Mouse (Mus musculus): ENCODE measurements around the gene Kcnj8. TPM values are rescaled to one million over a fixed set of nuclear protein-coding genes. Genes with fewer than 3 reads are reported as not detected.

Gene Kcnj8
- polyA plus RNA-seq, 1 experiment from 2014 or later, result 13.4 TPM

DNA sequence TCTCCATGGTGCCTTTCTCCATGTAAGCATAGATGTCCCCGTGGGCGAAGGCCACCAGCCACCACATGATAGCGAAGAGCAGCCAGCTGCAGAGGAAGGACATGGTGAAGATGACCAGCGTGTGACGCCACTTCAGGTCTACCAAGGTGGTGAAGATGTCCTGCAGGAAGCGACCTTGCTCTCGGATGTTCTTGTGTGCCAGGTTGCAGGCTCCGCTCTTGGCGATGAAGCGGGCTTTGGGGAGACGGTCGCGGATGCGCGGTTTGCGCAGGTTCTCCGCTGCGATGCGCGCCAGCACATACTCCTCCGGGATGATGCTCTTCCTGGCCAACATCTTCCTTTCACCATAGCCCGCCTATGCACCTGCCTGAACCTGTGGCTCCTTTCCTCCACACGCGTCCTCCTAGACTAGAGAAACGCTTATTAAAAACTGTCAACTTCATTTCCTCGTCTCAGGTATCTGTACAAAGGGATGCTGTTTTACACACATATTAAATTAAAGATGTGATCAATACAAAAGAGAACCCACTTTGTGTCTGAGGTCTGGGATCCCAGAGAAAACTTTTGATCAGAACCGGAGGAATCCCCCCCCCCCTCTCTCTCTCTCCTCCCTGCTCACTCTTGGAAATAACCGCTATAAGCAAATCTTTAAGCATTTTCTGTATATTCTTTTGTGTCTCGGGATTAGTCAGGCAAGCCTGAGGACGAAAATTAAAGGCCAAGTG is 1.2 kb downstream of the Kcnj8 start:
- Histone ChIP-seq H3K27me3 (peaks cover 43% of the 10 kb centered on the region), H3K4me2 (replicated peaks) (peak overlapping the region; percentile 91), H3K27ac (replicated peaks) (no peak overlapping the region), H3K4me1 (peaks cover 22% of the 10 kb centered on the region), H3K4me3 (peak overlapping the region; percentile 22), H3K9ac (replicated peaks) (no peak overlapping the region), H3K9me3 (no peaks in the 10 kb centered on the region), H3K36me3 (no peaks in the 10 kb centered on the region)
- ATAC-seq (replicated peaks), result no peak
- WGBS, result 6% methylated on average over 30 of the region's 30 CpGs

DNA sequence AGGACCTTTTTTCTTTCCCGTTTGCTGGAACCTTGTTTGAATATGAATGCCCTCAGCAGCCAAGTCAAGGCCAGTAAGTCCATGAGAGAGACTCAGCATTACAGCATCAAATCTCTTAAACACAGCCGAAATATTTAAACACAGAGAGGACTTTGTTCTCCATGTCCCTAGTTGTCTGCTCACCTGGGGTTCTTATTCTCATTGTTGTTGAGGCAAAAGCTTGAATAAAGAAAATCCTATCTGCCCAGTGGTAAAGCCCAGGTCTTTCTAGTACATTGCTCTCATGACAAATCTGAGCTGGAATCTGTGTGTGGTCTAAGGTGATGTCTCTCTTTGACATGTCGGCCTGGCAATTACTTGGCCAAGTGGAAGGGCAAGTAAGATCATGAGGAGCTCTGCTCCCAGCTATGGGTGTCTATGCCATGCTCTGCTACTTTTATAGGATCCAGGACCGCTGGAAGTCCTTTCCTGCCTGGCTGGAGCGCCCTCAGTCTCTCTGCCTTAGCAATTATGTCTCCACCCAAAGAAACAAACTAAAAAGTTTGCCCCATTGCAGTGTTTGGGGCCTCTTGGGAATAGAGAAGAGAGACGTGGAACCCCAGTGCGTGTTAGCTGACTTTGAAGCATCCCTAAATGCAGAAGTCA is 2.6 kb downstream of the Kcnj8 start:
- H3K9ac ChIP-seq (replicated peaks), result no peak overlapping the region
- peaks cover 43% of the 10 kb centered on the region for H3K27me3 ChIP-seq
- no peak for ATAC-seq (replicated peaks)
- no peaks in the 10 kb centered on the region for H3K36me3 ChIP-seq
- peaks cover 22% of the 10 kb centered on the region for H3K4me1 ChIP-seq
- H3K4me2 ChIP-seq (replicated peaks), result no peak overlapping the region
- WGBS, result 35% methylated on average over 7 of the region's 7 CpGs
- no peak overlapping the region for H3K27ac ChIP-seq (replicated peaks)
- no peaks in the 10 kb centered on the region for H3K9me3 ChIP-seq
- H3K4me3 ChIP-seq, result no peak overlapping the region

DNA sequence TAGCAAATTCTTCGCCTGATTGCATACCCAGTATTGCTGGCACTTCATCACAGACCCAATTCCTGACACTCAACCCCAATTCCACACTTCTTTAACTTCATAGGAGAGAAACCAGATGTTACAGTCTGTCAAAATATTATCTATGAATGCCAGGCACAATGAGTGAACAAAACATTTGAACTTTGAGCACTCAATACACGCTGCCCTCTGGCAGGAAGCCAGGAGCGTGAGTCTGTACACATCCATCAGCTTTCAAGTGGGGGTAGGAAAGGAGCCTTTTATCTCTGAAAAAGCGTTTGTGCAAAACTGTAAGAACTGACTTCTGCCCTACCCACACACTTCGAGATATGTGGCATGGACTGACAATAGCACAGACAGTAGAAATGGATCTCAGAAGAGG is 4.0 kb downstream of the Kcnj8 start:
- Histone ChIP-seq H3K4me3 (no peak overlapping the region), H3K27ac (replicated peaks) (no peak overlapping the region), H3K27me3 (peaks cover 35% of the 10 kb centered on the region), H3K9ac (replicated peaks) (no peak overlapping the region), H3K4me1 (peaks cover 22% of the 10 kb centered on the region), H3K4me2 (replicated peaks) (no peak overlapping the region), H3K36me3 (no peaks in the 10 kb centered on the region), H3K9me3 (no peaks in the 10 kb centered on the region)
- WGBS, result 40% methylated on average over 5 of the region's 5 CpGs
- no peak for ATAC-seq (replicated peaks)

DNA sequence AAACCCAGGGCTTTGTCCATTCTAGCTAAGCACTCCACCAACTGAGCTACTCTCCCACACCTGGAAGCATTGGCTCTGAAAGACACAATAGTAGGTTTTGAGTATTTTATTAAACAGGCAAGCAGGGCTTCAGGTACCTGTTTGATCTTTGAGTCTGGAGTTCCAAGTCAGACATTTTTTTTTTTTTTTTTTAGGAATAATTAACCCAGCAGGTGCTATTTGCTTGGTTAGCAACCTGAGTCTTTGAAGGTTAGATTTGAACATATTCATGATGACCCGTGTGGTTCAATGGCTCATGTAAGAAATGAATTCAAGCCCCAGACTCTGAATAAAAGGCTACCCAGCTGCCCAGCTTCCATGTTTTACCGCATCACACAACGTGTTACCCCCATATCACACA is 6.7 kb downstream of the Kcnj8 start:
- Histone ChIP-seq H3K27me3 (peaks cover 16% of the 10 kb centered on the region), H3K36me3 (no peaks in the 10 kb centered on the region), H3K4me3 (no peak overlapping the region), H3K4me2 (replicated peaks) (no peak overlapping the region), H3K9me3 (no peaks in the 10 kb centered on the region), H3K27ac (replicated peaks) (no peak overlapping the region), H3K9ac (replicated peaks) (no peak overlapping the region), H3K4me1 (no peaks in the 10 kb centered on the region; the same call in 1 of the 2 replicates)
- ATAC-seq (replicated peaks), result no peak
- WGBS, result 92% methylated on average over 3 of the region's 3 CpGs

DNA sequence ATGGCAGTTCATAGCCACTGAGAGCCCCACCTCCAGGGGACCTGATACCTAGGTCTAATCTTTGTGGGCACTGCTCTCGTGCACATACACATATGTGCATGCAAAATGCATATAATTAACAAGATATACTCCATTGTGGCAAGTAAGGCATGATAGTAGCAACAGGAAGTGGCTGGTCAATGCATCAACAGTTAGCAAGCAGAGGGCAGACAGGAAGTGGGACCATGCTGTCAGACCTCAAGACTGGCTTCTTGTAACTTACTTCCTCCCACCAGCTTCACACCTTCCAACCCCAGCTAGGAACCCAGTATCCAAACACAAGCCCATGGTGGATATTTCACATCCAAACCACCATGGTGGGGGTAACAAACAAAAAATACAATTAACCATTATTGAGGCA is 10.3 kb downstream of the Kcnj8 start:
- H3K27me3 ChIP-seq, result no peaks in the 10 kb centered on the region
- no peak for ATAC-seq (replicated peaks)
- no peak overlapping the region for H3K4me2 ChIP-seq (replicated peaks)
- H3K9me3 ChIP-seq, result no peaks in the 10 kb centered on the region
- H3K27ac ChIP-seq (replicated peaks), result no peak overlapping the region
- no peaks in the 10 kb centered on the region for H3K36me3 ChIP-seq
- no peaks in the 10 kb centered on the region for H3K4me1 ChIP-seq
- no peak overlapping the region for H3K9ac ChIP-seq (replicated peaks)
- 64% methylated on average over 1 of the region's 1 CpGs for WGBS
- H3K4me3 ChIP-seq, result no peak overlapping the region

DNA sequence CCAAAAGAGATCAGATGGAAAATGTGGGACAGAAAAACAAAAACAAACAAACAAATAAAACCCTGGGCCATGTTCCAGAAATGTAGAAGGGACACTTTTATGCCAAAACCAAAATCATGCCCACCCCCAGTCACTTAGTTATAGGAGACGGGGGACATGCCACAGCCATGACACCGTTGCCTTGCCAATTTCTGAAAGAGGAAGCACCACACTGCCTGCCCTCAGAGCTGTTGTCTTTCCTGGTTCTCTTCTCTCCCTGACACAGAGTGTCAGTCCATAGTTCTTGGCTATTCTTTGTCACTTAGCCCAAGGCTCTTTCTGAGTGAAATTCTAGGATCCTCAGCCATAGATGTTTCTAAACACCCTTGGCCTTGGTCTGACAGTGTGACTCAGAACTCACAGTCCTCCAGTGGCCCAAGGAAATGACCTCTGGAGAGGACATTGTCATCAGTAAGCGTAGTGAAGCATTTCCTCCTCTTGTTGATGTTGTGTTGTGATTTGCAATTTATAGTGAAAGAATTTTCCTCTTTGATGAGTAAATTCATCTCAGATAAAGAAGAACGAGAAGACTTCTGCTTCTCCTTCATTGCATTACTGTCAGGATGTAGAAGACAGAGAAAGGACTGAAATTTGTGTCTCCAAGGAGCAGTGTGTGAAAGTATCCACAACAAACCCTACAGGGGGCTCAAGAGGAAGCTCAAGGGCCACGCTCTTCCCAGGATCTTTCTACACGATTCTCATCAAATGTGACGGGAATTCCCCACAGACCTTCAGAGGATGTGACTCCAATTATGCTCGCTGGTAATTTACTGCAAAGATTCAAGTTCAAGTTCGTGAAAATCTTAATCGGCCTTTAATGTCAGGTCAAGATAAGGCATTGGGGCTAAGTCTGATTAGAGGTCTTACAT is 12.4 kb downstream of the Kcnj8 start:
- WGBS, result 89% methylated on average over 10 of the region's 10 CpGs
- no peak for ATAC-seq (replicated peaks)
- no peaks in the 10 kb centered on the region for H3K4me1 ChIP-seq
- H3K27me3 ChIP-seq, result no peaks in the 10 kb centered on the region
- no peaks in the 10 kb centered on the region for H3K36me3 ChIP-seq
- H3K27ac ChIP-seq (replicated peaks), result no peak overlapping the region
- H3K9ac ChIP-seq (replicated peaks), result no peak overlapping the region
- no peaks in the 10 kb centered on the region for H3K9me3 ChIP-seq
- H3K4me2 ChIP-seq (replicated peaks), result no peak overlapping the region
- H3K4me3 ChIP-seq, result no peak overlapping the region

DNA sequence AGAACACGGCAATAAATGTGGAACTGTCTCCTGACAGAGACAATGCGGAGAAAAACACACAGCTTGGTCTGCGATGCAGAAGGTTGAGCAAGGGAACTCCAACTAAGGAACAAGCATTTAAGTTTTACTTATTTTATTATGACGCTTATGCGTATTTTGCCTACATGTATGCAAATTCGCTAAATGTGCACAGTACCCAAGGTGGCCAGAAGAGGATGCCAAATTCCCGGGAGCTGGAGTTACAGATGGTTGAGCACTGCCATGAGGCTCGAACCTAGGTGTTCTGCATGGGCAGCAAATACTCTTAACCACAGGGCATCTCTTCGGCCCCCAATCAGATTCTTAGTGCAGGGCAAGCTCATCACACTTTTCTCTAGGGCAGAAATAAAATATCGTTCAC is 13.3 kb downstream of the Kcnj8 start:
- H3K9me3 ChIP-seq, result no peaks in the 10 kb centered on the region
- H3K9ac ChIP-seq (replicated peaks), result no peak overlapping the region
- H3K27ac ChIP-seq (replicated peaks), result no peak overlapping the region
- WGBS, result 82% methylated on average over 10 of the region's 10 CpGs
- ATAC-seq (replicated peaks), result no peak
- no peak overlapping the region for H3K4me2 ChIP-seq (replicated peaks)
- no peaks in the 10 kb centered on the region for H3K36me3 ChIP-seq
- no peaks in the 10 kb centered on the region for H3K4me1 ChIP-seq
- no peaks in the 10 kb centered on the region for H3K27me3 ChIP-seq
- no peak overlapping the region for H3K4me3 ChIP-seq

DNA sequence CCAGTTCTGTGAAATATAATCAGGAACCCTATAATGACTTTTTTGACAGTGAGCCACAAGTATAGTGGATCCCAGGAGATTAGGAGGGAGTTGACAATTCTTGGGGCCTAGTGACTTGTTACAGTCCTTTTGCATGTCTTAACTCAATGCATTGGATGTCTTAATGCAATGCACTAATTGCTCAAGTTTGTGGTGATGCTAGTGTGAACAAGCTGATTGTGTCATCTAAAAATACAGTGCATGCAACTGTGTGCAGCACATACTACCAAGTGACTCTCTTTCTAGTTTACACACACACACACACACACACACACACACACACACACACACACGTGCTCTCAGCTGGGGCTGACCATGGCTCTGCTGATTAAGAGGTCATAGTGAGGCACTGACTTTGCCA is 15.4 kb downstream of the Kcnj8 start:
- H3K27me3 ChIP-seq, result no peaks in the 10 kb centered on the region
- no peak overlapping the region for H3K4me2 ChIP-seq (replicated peaks)
- no peaks in the 10 kb centered on the region for H3K36me3 ChIP-seq
- H3K27ac ChIP-seq (replicated peaks), result no peak overlapping the region
- WGBS, result 84% methylated on average over 1 of the region's 1 CpGs
- no peak overlapping the region for H3K4me3 ChIP-seq
- no peaks in the 10 kb centered on the region for H3K9me3 ChIP-seq
- H3K9ac ChIP-seq (replicated peaks), result no peak overlapping the region
- ATAC-seq (replicated peaks), result no peak
- no peaks in the 10 kb centered on the region for H3K4me1 ChIP-seq

DNA sequence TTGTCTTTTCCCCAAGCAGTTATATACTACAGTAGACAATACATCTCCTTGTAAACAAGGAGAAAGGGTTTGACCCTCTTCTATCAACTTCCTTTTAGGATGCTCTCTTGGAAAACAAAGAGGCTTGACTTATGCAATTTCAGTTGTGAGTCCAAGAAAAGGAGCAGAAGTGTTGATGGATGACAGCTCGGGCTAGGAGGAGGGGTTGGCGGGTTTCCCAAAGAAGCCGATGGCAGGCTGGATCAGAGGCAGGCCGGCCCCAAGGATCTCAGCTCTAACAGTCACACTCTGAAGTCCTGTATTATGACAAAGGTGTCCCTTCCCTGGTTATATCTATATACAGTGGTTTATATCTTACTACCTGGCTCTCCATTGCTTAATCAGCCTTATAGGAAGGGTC is 19.9 kb downstream of the Kcnj8 start:
- ATAC-seq (replicated peaks), result no peak
- Histone ChIP-seq H3K9ac (replicated peaks) (no peak overlapping the region), H3K36me3 (no peaks in the 10 kb centered on the region), H3K9me3 (no peaks in the 10 kb centered on the region), H3K27ac (replicated peaks) (no peak overlapping the region), H3K27me3 (no peaks in the 10 kb centered on the region), H3K4me3 (no peak overlapping the region), H3K4me2 (replicated peaks) (no peak overlapping the region), H3K4me1 (no peaks in the 10 kb centered on the region)
- WGBS, result 80% methylated on average over 4 of the region's 4 CpGs

DNA sequence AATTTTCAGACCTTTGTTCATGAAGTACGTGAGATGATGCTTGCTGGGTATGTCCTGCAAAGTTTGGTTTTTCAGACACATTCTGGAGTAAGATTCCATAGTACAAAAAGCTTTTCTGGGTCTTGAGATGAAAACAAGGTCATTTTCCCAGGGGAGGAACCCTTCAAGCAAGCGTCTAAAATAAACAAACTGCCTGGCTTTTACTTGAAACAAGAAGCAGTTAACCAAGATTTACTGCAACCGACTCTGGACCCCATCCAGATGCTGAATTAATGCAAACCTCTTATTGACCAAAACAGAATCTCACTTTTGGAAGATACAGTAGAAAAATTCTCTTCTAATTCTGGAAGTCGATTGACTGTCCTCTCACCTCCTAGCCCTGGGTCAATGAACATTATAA is 20.5 kb downstream of the Kcnj8 start:
- WGBS, result 82% methylated on average over 4 of the region's 4 CpGs

DNA sequence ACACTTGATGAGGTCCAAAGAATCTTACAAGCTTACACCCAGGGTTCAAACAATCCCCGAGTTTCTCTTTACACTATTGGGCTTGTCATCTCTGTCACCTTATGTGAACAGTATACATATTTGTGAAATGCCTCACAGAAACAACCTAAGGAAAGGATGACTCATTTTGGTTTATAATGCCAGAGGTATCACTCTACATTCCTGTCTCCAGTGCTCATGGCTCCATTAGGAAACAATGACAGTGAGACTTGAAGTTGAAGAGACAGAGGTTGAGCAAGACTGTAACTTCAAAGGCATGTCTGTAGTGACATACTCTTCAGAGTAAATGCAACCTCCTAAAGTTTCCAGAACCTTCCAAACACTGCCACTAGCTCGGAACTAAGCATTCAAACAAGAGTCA is 23.0 kb downstream of the Kcnj8 start:
- Histone ChIP-seq H3K9me3 (no peaks in the 10 kb centered on the region), H3K27me3 (no peaks in the 10 kb centered on the region), H3K4me1 (no peaks in the 10 kb centered on the region), H3K27ac (replicated peaks) (no peak overlapping the region), H3K36me3 (no peaks in the 10 kb centered on the region), H3K9ac (replicated peaks) (no peak overlapping the region), H3K4me3 (no peak overlapping the region), H3K4me2 (replicated peaks) (no peak overlapping the region)
- ATAC-seq (replicated peaks), result no peak
- 91% methylated on average over 2 of the region's 2 CpGs for WGBS

More for the DNA sequence above, 20.5 kb downstream of the Kcnj8 start:
- Histone ChIP-seq H3K4me3 (no peak overlapping the region), H3K9ac (replicated peaks) (no peak overlapping the region), H3K4me1 (no peaks in the 10 kb centered on the region), H3K4me2 (replicated peaks) (no peak overlapping the region), H3K36me3 (no peaks in the 10 kb centered on the region), H3K27ac (replicated peaks) (no peak overlapping the region), H3K27me3 (no peaks in the 10 kb centered on the region), H3K9me3 (no peaks in the 10 kb centered on the region)
- ATAC-seq (replicated peaks), result no peak

DNA sequence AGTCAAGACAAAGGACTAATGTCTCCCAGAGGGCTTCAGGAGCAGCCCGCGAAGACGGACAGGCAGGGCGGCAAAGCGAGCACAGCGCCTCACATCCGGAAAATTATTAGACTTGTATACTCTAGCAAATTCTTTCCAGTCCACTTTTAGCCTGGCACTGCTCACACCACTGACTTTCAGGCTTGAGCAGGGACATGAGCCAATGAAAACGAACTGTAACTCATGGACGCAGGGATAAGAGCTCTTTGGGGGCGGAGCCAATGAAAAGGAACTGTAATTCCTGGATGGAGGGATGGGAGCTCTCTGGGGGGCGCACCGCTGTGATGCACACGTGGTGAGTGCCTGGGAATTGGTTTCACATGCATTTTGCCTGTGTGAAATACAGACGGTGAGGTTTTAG is 26.3 kb downstream of the Kcnj8 start:
- no peak for ATAC-seq (replicated peaks)

More for the DNA sequence above, 26.3 kb downstream of the Kcnj8 start:
- Histone ChIP-seq H3K4me2 (replicated peaks) (peak overlapping the region; percentile 11; the same call in 1 of the 2 replicates), H3K4me1 (no peaks in the 10 kb centered on the region), H3K9ac (replicated peaks) (no peak overlapping the region), H3K4me3 (no peak overlapping the region), H3K9me3 (no peaks in the 10 kb centered on the region), H3K27me3 (no peaks in the 10 kb centered on the region), H3K36me3 (no peaks in the 10 kb centered on the region), H3K27ac (replicated peaks) (no peak overlapping the region)
- WGBS, result 56% methylated on average over 14 of the region's 14 CpGs

Measured in forebrain, embryonic 15.5 days (tissue).